Mouse (Mus musculus) embryonic fibroblast, embryonic 13.5 days (primary cell): ENCODE measurements around the gene Trpm3. TPM values are rescaled to one million over a fixed set of nuclear protein-coding genes. Genes with fewer than 3 reads are reported as not detected.

Experiments
- H3K27ac ChIP-seq: 2 replicates; pipeline ENCODE4 v1.5.1; 2012; ENCODE audit warnings: low read length, control low read depth, inconsistent platforms; ENCODE audit not compliant: insufficient read depth
- H3K4me1 ChIP-seq: 2 replicates; pipeline ENCODE4 v1.6.1; 2011; ENCODE audit warnings: low read length; ENCODE audit not compliant: control insufficient read depth, insufficient read depth
- H3K4me3 ChIP-seq: 2 replicates; pipeline ENCODE4 v1.5.1; 2011; ENCODE audit warnings: mild to moderate bottlenecking, control low read depth, low read length; ENCODE audit not compliant: insufficient read depth
- CTCF ChIP-seq: IDR thresholded peaks from 2 replicates; pipeline ENCODE4 v1.5.1; 2011; ENCODE audit warnings: mild to moderate bottlenecking, control low read depth, low read length, moderate library complexity, borderline replicate concordance; ENCODE audit not compliant: insufficient read depth
- POLR2A ChIP-seq: IDR thresholded peaks from 2 replicates; pipeline ENCODE4 v1.6.1; 2011; ENCODE audit warnings: low read depth, mild to moderate bottlenecking, control low read depth, low read length, moderate library complexity
- polyA plus RNA-seq: library from polyadenylated mRNA; stranded (reverse); fragments of >200 nt; gene quantifications from 2 replicates; pipeline ENCODE4 v1.2.4, GENCODE M21; 2011; ENCODE audit warnings: low read depth; ENCODE audit not compliant: missing spikeins, insufficient read length

Trpm3 gene
- polyA plus RNA-seq, 1 experiment: 0.46 TPM

GRCm38 (mm10) chr19:22462043-22462442 is 323.2 kb downstream of the Trpm3 start:
- no peaks in the 10 kb centered on the region for H3K4me1 ChIP-seq
- H3K4me3 ChIP-seq: no peak overlapping the region
- no peak overlapping the region for H3K27ac ChIP-seq
- TF ChIP-seq CTCF (no peak), POLR2A (no peak)

- Histone ChIP-seq H3K4me3 (no peak overlapping the region), H3K27ac (no peak overlapping the region), H3K4me1 (no peaks in the 10 kb centered on the region)
- TF ChIP-seq CTCF (no peak), POLR2A (no peak)
Observed at GRCm38 (mm10) chr19:22463506-22463905, 324.7 kb downstream of the Trpm3 start.

DNA sequence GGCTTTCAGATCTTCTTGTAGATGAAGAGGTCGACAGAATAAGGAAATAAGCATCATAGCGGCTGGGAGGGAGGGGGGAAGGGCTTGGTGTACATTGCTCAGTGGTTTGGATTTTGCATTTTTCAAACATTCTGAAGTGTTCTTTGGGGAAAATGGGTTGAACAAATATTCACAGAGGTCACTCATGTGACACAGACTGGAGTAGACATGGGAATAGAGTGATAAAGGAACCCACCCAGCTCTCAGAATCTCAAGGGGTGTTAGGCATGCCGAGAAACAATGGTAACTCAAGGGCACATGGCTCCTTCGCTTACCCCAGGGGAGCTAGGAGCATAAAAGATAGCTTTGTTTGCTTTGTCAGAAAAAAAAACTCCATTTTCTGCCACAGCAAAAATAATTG is 330.8 kb downstream of the Trpm3 start:
- TF ChIP-seq CTCF: no peak
- TF ChIP-seq POLR2A: no peak
- Histone ChIP-seq H3K4me3 (no peak overlapping the region), H3K27ac (no peak overlapping the region), H3K4me1 (no peaks in the 10 kb centered on the region)

DNA sequence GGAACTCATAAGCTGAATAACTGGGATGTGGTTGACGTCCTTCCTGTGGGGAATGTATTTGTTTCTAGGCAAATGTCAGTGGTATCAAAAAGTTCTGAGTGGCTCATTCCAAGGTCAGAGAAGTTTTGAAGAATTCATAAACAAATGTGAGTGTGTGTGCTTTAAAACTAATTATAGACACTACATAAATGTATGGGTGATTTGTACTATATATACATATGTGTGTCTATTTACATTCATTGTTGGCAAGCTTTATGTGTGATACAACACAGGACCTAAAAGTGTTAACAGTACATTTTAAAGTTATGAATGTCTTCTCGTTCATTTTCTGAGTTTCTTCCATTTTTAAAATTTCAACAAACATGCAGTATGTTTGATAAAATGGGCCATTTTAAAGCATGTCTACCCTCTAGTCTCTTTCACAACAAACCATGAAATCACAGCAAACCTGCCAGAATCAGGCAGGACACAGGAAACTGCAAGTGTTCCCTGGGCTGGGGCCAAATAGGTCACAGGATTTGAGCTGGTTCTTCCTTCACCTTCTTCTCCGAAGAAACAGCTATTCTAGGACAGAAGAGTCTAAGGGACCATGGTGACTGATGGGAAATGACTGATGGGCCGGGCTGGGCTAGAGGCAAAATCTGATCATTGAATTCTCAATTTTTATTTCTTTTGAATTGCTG is 334.3 kb downstream of the Trpm3 start:
- no peak for TF ChIP-seq CTCF
- Histone ChIP-seq H3K4me1 (no peaks in the 10 kb centered on the region), H3K27ac (no peak overlapping the region), H3K4me3 (no peak overlapping the region)

DNA sequence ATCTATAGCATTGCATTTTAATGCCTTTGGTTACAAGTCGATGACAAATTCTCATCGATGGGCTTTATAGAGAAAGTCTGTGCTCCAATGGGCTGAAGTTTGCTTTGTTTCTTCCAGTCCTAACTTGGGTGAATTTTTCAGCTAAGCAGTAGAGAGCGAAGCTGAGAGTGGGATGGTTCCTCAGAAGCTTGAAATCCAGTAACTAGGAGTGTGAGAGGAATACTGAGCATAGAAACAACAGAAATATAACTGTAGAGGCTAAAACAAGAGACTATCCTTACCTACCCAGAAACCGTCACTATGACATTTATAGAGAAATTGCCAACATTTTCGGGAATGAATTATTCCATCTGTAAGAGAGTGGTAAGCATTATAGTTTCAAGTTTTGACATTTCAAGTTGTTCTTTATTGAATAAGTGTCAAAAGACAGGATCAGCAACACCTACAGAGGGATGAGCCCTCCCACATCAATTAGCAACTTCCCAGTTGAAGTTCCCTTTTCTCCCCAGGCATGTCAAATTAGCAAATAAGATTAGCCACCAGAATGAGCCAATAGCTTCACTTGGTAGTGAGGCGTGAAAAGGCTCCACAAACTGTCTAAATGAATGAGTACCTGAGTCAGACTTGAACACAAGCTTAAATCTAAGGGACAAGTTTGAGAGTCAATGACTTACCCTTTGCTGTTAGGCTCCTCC is 339.6 kb downstream of the Trpm3 start:
- Histone ChIP-seq H3K27ac (no peak overlapping the region), H3K4me1 (no peaks in the 10 kb centered on the region), H3K4me3 (no peak overlapping the region)
- TF ChIP-seq POLR2A (no peak), CTCF (no peak)

- Histone ChIP-seq H3K4me3 (no peak overlapping the region), H3K4me1 (no peaks in the 10 kb centered on the region), H3K27ac (no peak overlapping the region)
- TF ChIP-seq POLR2A: no peak
- no peak for TF ChIP-seq CTCF
Observed at GRCm38 (mm10) chr19:22503469-22503868, 364.6 kb downstream of the Trpm3 start.

GRCm38 (mm10) chr19:22518508-22518907 is 379.7 kb downstream of the Trpm3 start:
- no peak for TF ChIP-seq CTCF
- no peak for TF ChIP-seq POLR2A
- no peak overlapping the region for H3K27ac ChIP-seq
- no peak overlapping the region for H3K4me3 ChIP-seq
- no peaks in the 10 kb centered on the region for H3K4me1 ChIP-seq

- TF ChIP-seq CTCF: no peak
- TF ChIP-seq POLR2A: no peak
- H3K4me1 ChIP-seq: no peaks in the 10 kb centered on the region
- no peak overlapping the region for H3K4me3 ChIP-seq
- H3K27ac ChIP-seq: no peak overlapping the region
Observed at GRCm38 (mm10) chr19:22527944-22528343, 389.1 kb downstream of the Trpm3 start.

DNA sequence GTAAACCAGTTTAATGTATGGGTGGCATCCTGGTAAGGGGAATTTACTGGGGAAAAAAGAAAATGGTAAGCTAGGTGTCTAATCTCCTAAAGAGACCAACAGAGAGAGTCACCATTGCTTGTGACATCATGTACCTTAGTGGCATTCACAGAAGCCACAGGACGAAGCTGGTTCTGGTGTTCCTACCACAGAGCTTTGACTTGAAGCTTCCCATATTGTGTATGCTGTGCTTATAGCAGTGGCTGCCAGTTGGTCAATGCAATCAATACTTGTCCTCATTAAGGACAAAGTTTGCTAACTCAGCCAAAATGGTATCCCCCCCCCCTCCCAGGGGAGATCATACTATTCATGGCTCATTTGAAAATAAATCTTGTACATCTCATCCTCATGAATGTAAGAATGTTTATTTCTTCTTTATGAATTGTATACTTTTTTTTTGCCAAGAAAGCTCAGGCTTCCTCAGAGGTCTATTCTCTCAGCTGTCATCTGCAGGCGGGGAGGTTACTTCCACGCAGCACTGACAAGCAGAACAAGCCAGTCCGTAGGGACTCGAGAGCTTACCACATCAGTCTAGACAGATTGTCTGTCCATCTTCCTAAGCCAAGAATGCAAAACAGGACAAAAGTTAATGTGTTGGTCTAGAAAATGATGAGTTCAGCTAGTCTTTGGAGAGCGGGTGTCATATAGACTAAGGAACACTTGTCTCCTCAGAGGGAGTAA is 404.3 kb downstream of the Trpm3 start:
- Histone ChIP-seq H3K4me3 (no peak overlapping the region), H3K27ac (no peak overlapping the region), H3K4me1 (no peaks in the 10 kb centered on the region)
- TF ChIP-seq CTCF (no peak), POLR2A (no peak)

- Histone ChIP-seq H3K27ac (no peak overlapping the region), H3K4me3 (no peak overlapping the region), H3K4me1 (peaks cover 8% of the 10 kb centered on the region; the same call in 1 of the 2 replicates)
- TF ChIP-seq CTCF: peak; percentile 47; the same call in 1 of the 2 replicates
- no peak for TF ChIP-seq POLR2A
Observed at GRCm38 (mm10) chr19:22552179-22552578, 413.3 kb downstream of the Trpm3 start.
